Mouse (Mus musculus) mouse embryonic stem cell (cell line): ENCODE data around the gene Pcgf1.

Experiments used
- in situ Hi-C, 2 experiments: fragments of 300-500 bp; cut with MboI; formaldehyde crosslinking; loops; 1 replicate in 1 of 2; 3 replicates in 1 of 2; pipeline ENCODE4 v1.14.3; 2019 to 2020; ENCODE audit warnings: low sequenced_read_pairs in 2 of 2, low pct_unique_long_range_greater_than_20kb in 1 of 2, mixed read lengths in 1 of 2; ENCODE audit not compliant: unreplicated experiment in 1 of 2

Gene Pcgf1

GRCm38 (mm10) chr6:83117616-83118015 lies 39.9 kb downstream of the Pcgf1 start:
- in situ Hi-C loops = no loop called here

GRCm38 (mm10) chr6:83118369-83118768 lies 40.7 kb downstream of the Pcgf1 start:
- in situ Hi-C loops = no loop called here

GRCm38 (mm10) chr6:83118825-83119733 lies 41.4 kb downstream of the Pcgf1 start:
- in situ Hi-C loops = no loop called here

- in situ Hi-C loops = no loop called here
Observed at GRCm38 (mm10) chr6:83119734-83120051, 42.0 kb downstream of the Pcgf1 start.

GRCm38 (mm10) chr6:83120930-83121862 lies 43.5 kb downstream of the Pcgf1 start, which contains the start of gene Wbp1:
TSS of gene Wbp1 (minus strand) at chr6:83121559.
- in situ Hi-C loops = no loop called here

- in situ Hi-C loops = no loop called here
Observed at GRCm38 (mm10) chr6:83121863-83122710, 44.4 kb downstream of the Pcgf1 start.

- in situ Hi-C loops = no loop called here
Observed at GRCm38 (mm10) chr6:83122961-83123360, 45.3 kb downstream of the Pcgf1 start.

GRCm38 (mm10) chr6:83124851-83125312 lies 47.2 kb downstream of the Pcgf1 start:
- in situ Hi-C loops = no loop called here

GRCm38 (mm10) chr6:83125331-83125730 lies 47.7 kb downstream of the Pcgf1 start, which contains the start of gene Ino80b:
TSS of gene Ino80b (minus strand) at chr6:83125431.
- in situ Hi-C loops = no loop called here

GRCm38 (mm10) chr6:83127419-83127818 lies 49.8 kb downstream of the Pcgf1 start:
- in situ Hi-C loops = no loop called here
